Mouse (Mus musculus) gastrocnemius, postnatal 25 days (tissue): ENCODE results near the gene Prrt2. TPM values are rescaled to one million over a fixed set of nuclear protein-coding genes. Genes with fewer than 3 reads are reported as not detected.
A peak's percentile ranks its signal among the peaks of the same experiment; 100 is the strongest.

Experiments
- DNase-seq: peaks from one replicate; pipeline ENCODE4 v3.0.0; 2022
- microRNA-seq, 2 experiments: library from miRNA; unstranded; fragments of <30 nt; microRNA quantifications; one replicate each; pipeline ENCODE4 v1.2.0; 2021; ENCODE audit warnings: borderline replicate concordance in 2 of 2
- total RNA-seq, 2 experiments: library from RNA; stranded (reverse); gene quantifications; 1 replicate in 1 of 2; 2 replicates in 1 of 2; pipeline ENCODE4 v1.2.3; 2021

Gene Prrt2
- total RNA-seq, 2 experiments from 2014 or later, result 0.77 to 0.86 TPM

DNA sequence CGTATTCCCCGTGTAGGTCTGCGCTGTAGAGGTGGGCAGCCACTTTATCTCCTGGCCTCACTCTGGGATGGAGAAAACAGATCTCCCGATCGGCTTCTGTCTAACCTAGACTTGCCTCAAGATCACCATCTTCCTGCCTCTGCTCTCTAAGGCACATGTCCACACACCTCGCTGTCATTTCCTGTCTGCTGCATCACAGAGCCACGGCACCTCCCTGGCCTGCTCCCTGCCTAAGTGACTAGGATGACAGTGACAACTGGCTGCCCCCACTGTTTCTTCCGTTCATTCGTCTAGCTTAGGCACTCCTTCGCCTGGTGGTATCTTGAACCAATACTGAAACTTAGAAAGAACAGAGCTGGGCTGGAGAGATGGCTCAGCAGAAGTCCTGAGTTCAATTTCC lies 21.4 kb downstream of the Prrt2 start:
- no peak for DNase-seq

DNA sequence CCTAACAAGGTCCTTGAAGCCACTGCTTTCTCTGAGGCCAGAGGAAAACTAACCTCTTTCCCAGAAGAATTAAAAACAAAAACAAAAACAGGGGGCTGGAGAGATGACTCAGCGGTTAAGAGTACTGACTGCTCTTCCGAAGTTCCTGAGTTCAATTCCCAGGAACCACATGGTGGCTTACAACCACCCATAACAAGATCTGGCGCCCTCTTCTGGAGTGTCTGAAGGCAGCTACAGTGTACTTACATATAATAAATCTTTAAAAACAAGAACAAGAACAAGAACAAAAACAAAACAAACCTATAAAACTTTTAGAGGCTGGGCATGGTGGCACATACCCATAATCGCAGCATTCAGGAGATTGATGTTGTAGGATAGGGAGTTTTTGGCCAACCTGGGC lies 24.6 kb downstream of the Prrt2 start:
- DNase-seq, result no peak

DNA sequence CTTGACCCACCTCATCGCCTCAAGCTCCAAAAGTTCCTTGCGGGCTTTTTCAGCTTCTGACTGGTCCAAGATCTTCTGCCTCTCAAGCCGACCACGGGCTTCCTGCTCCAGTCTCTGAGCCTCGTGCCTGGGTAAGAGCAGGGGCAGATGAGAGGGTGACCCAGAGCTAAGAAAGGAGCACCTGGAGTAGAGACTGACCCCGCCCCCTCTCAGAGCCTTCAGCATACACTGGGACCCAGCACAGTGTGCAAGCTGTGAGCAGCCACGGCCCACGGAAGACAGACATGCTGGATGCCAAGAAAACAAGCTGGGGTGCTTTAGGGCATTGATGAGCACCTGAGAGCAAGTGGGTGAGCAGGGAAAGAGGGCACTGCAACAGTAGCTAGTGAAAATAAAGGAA lies 32.2 kb downstream of the Prrt2 start:
- DNase-seq, result no peak

DNA sequence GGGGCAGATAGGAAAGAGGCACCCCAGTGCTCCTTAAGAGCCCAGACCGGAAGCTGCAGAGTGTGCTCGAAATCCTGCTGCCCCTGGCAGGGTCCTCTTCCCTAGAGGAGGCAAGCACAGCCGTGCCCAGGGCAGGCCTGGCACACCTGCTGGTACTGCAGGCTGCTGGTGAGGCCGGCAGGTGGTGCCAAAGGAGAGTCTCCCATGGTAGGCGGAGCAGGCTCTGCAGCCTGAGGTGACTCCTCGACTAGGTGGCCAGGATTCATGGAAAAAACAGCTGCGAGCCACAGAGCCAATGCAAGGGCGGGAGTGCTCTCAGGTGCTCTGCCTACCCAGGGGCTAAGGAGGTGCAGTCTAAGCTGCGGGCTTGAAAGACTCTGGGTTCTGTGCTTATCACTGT lies 34.7 kb downstream of the Prrt2 start:
- peak; percentile 53 for DNase-seq

DNA sequence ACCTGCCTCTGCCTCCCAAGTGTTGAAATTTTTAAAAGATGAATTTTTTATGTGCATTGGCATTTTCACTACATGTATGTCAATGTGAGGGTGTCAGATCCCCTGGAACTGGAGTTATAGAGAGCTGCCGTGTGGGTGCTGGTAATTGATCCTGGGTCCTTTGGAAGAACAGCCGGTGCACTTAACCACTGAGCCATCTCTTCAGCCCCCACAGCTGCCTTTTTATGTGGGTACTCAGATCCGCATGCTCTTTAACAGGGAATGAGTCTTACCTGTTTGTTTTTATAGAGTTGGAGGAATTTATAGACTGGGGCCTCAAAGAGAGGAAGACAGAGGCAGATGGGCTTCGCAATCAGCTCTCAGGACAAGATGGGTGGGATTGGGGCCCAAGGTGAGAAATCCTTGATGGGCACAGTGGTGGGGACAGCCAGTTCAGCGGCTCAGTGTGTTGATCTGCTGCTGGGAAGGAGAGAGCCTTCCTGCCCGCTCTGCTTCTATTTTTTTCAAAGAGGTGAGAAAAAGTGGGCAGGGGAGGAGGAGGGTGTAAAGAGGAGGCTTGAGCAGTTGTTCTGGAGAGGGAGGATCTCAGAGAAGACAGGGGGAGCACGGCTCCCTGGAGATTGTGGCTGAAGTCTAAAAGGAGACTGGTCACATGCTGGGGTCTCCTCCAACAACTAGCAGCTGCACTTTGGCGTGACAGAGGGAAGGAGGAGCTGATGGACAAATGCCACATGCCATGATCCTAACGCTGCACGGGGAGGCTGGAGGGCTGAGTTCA lies 36.2 kb downstream of the Prrt2 start:
- no peak for DNase-seq

DNA sequence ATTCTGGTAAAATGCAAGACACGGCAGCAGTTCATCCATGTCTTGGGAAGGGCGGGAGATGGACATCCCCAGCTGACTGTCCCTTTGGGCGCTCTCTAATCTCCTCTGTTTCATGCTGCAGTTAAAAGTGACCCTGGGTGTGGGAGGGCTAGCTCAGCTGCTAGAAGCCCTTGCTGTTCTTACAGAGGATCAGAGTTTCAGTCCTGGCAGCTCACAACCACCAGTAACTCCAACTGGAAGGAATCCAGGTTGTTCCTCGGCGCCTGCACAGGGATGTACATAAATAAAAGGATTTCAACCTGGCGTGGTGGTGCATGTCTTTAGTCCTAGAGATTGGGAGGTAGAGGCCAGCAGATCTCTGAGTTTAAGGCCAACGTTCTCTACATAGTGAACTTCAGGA lies 37.9 kb downstream of the Prrt2 start:
- DNase-seq, result no peak

DNA sequence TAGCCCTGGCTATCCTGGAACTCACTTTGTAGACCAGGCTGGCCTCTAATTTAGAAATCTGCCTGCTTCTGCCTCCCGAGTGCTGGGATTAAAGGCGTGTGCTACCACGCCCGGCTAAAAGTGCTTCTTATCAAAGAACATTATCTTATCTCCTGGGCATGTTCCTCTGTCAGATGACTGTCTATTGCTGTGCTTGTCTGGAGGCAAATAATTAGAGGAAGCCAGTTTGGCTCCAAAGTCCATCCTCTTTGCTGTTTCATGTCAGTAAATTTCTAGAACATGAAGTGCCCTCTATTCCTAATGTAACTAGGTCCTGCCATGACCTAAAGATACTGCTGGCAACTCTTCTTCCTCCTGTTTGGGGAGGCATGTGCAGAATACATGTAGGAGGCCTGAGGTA lies 39.0 kb downstream of the Prrt2 start:
- DNase-seq, result no peak

DNA sequence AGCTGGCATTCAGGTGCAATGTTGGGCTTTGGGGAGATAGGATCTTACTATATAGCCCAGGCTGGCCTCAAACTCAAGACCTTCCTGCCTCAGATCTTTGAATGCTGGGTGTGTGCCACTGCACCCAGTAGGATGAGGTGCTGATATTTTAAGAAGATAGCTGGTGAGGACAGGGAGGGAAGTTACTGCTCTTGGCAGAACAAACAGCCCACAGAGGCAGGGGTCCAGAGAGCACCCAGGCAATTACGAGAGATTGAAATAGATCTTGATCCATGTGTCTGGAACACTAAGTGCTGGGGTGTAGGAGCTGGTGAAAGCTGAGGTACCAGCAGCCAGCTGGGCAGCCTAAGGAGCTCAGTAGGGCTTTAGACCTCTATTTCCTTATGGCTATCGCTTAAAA lies 39.4 kb downstream of the Prrt2 start:
- DNase-seq, result peak; percentile 44

DNA sequence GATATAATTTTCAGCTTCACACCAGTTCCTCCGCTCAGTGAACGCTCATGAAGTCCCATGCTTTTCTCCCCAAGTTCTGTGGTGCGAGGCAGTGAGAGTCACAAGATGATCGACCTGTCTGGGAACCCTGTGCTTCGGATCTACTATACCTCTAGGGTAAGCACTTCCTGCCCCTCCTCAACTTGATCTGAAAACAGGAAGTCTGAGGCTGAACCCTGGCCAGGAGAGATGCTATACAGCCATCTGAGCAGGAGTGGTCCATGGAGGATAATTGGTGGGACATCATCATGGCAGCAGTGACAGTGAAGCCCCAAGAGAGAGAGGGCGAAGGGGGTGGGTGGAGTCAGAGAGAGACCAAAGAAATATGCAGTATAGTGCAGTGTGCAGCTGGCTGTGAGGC lies 42.2 kb downstream of the Prrt2 start:
- DNase-seq, result no peak

DNA sequence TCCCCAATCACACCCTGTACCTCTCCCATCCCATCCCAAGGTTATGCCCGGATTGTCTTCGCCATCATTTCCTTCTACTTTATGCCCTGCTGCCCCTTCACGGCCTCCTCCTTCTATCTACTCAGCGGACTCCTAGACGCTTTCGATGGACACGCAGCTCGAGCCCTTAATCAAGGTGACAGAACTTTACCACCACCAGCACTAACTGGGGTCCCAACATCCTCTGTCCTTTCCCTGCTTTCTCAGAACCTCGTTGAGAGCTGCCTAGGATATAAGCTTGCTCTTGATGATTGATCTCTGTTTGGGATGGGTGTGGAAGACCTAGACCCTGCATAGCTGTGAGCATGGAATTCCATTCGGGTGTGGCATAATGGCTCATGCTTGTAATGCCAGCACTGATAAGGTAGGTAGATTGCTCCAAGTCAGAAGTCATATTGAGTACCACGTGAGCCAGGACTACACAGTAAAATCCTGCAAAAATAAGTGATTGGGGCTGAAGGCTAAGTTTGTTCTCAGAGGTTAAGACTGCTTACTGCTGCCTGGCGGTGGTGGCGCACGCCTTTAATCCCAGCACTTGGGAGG lies 44.0 kb downstream of the Prrt2 start:
- no peak for DNase-seq

DNA sequence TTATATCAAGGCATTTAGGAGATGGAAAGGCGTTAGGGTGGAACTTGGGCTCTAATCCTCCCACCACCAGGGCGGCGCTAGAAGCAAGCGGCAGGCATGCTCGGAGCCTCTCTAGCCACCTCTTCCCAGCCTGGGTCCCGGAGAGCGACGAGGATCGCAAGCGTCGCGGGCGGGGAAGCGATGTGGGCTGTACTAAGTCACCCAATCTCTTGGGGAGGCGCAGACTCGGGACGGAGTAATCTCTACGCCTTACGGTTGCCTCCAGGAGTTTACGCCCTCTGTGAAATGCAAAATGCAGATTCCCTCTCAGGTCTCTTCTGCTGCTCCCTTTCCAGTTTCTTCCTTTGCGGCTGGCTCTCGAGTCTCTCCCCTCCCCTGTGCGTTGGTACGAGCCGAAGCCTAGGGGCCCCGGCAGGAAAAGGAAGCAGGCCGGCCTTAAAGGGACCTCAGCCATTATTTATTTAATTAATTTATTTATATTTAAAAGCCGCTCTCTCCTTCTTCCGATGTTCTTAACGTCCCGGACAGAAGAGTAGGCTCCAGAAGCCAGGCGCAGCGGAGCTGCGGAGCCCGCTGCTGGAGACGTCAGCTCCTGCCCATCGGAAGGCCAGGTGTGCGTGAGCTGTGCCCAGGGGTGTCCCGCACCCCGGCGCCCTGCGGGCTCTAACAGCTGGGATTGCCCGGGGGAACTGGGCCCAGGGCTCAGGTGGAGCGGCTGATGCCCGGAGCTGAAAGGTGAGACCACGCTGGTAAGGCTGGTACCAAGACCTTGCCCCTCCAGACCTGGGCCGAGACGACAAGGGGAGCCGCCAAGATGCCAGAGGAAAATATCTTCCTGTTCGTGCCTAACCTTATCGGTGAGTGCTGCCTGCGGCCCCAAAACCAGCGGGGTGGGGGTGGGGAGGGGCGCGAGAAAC lies 44.8 kb downstream of the Prrt2 start, which contains the start of gene Cdiptos:
Gene Cdiptos, minus strand, starts transcription at position 149 of the 917 bp plus-strand sequence.
- peak; percentile 94 for DNase-seq

DNA sequence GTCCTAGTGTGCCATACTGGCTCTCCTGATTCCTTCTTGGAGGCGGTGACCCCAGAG lies 45.3 kb downstream of the Prrt2 start, which contains the start of gene Cdipt:
Gene Cdipt, plus strand, starts transcription at position 22 of the 57 bp plus-strand sequence.
- DNase-seq, result no peak

DNA sequence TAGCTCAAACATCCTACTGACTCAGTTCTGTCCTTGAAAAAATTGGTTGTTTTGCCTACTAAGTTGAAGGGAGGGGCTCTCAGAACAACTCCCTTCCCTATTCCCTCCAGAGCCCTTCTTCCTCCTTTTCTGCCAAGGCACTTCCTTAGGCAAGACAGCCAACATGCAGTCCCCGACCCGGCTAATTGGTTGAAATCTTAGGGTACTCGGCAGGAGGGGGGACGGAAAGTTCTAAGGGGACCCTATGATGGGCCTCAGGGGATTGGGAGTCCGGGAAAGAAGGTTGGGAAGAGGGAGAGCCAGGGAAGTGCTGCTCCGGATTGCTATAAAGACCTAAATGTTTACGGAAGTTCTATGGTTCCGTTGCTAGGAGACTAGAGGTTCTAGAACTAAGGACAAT lies 45.5 kb downstream of the Prrt2 start:
- no peak for DNase-seq

Small RNA genes lying within 50 kb of the gene (microRNA-seq; reads per million reads assigned to microRNA genes)
- gene Gm44343, result 0 reads per million in 2 experiments

Other genes with a start within 250 kb of the Prrt2 start
- gene Ypel3, start 244.3 kb downstream of the Prrt2 start, total RNA-seq, result 10 to 100 TPM; 63.8 to 69.0 TPM
- under 1 TPM; 0.20 to 0.62 TPM for gene Tbx6, start 239.7 kb downstream of the Prrt2 start, total RNA-seq
- 10 to 100 TPM; 21.7 to 26.8 TPM for gene Ppp4c, start 228.7 kb downstream of the Prrt2 start, total RNA-seq
- 10 to 100 TPM; 50.5 to 55.3 TPM for gene Fam57b, start 223.5 kb downstream of the Prrt2 start, total RNA-seq
- not detected for gene 4930451I11Rik, start 189.6 kb downstream of the Prrt2 start, total RNA-seq
- not detected for gene Doc2a, start 173.8 kb downstream of the Prrt2 start, total RNA-seq
- 1 to 10 TPM; 4.2 to 5.0 TPM for gene Hirip3, start 159.2 kb downstream of the Prrt2 start, total RNA-seq
- 10 to 100 TPM; 11.2 to 11.8 TPM for gene Ino80e, start 158.8 kb downstream of the Prrt2 start, total RNA-seq
- 10 to 100 TPM; 20.3 to 26.4 TPM for gene Taok2, start 136.5 kb downstream of the Prrt2 start, total RNA-seq
- gene Tmem219, start 98.3 kb downstream of the Prrt2 start, total RNA-seq, result 1 to 10 TPM; 8.2 to 9.1 TPM
- gene Kctd13, start 92.3 kb downstream of the Prrt2 start, total RNA-seq, result 1 to 10 TPM; 1.8 to 2.2 TPM
- not detected for gene Asphd1, start 71.6 kb downstream of the Prrt2 start, total RNA-seq
- gene Sez6l2, start 70.6 kb downstream of the Prrt2 start, total RNA-seq, result 1 to 10 TPM; 1.6 to 1.7 TPM
- gene Cdipt, start 45.3 kb downstream of the Prrt2 start, total RNA-seq, result 10 to 100 TPM; 30.5 to 31.2 TPM
- gene Cdiptos, start 45.1 kb downstream of the Prrt2 start, total RNA-seq, result not detected
- 10 to 100 TPM; 20.4 to 23.3 TPM for gene Mvp, start 6.6 kb downstream of the Prrt2 start, total RNA-seq
- gene Pagr1b, start 4.7 kb downstream of the Prrt2 start, total RNA-seq, result not detected
- gene Pagr1a, start 3.9 kb downstream of the Prrt2 start, total RNA-seq, result 1 to 10 TPM; 2.4 to 8.7 TPM
- gene Gm42742, start 114 bp downstream of the Prrt2 start, total RNA-seq, result 10 to 100 TPM; 15.9 to 17.5 TPM
- gene Maz, start 5.8 kb upstream of the Prrt2 start, total RNA-seq, result 10 to 100 TPM; 64.0 to 66.1 TPM
- gene Kif22, start 21.3 kb upstream of the Prrt2 start, total RNA-seq, result 1 to 10 TPM; 1.8 to 2.3 TPM
- gene Zg16, start 66.1 kb upstream of the Prrt2 start, total RNA-seq, result not detected
- under 1 TPM; 0.59 to 0.91 TPM for gene AI467606, start 70.1 kb upstream of the Prrt2 start, total RNA-seq
- gene Qprt, start 101.0 kb upstream of the Prrt2 start, total RNA-seq, result under 1 TPM; 0.43 to 0.51 TPM
- gene Spn, start 116.6 kb upstream of the Prrt2 start, total RNA-seq, result under 1 TPM; 0.13 to 0.16 TPM
- 10 to 100 TPM; 26.2 to 28.2 TPM for gene Cd2bp2, start 174.8 kb upstream of the Prrt2 start, total RNA-seq
- gene Tbc1d10b, start 187.3 kb upstream of the Prrt2 start, total RNA-seq, result 10 to 100 TPM; 32.8 to 34.1 TPM
- over 10,000 TPM; 49,123 to 49,891 TPM for gene Mylpf, start 187.7 kb upstream of the Prrt2 start, total RNA-seq
- gene Zfp553, start 211.8 kb upstream of the Prrt2 start, total RNA-seq, result 1 to 10 TPM; 4.0 to 4.2 TPM
- gene Sept1, start 211.9 kb upstream of the Prrt2 start, total RNA-seq, result 1 to 10 TPM; 1.5 to 1.7 TPM
- 10 to 100 TPM; 15.8 to 16.8 TPM for gene Zfp771, start 223.1 kb upstream of the Prrt2 start, total RNA-seq
- gene Dctpp1, start 239.5 kb upstream of the Prrt2 start, total RNA-seq, result 10 to 100 TPM; 26.5 to 28.7 TPM